Mouse (Mus musculus): Measurements from ENCODE around the gene Gm28710. TPM values are rescaled to one million over a fixed set of nuclear protein-coding genes. Genes with fewer than 3 reads are reported as not detected.

Gene Gm28710
- not detected in 4 replicates for total RNA-seq (2023)

GRCm38 (mm10) chr5:16791243-16791860 lies at the start of gene Gm28710:
TSS of gene Gm28710 (plus strand) at chr5:16791810.

Other genes with a start within 250 kb of the Gm28710 start
- gene Hgf, start 238.3 kb upstream of the Gm28710 start, total RNA-seq (2023) = 0.23 TPM in 1 of 4 replicates, not detected in the others

Measured in B cell, adult 62 days (primary cell).